Mouse (Mus musculus) kidney, postnatal 25 days (tissue): ENCODE data around the gene Abca8b.
A peak's percentile ranks its signal among the peaks of the same experiment; 100 is the strongest.
"Not testable (repeated sequence)": the region's sequence is repeated elsewhere in the genome, so short reads cannot be mapped to it uniquely, and the experiment has no call there.

Experiments used
- DNase-seq, 2 experiments: peaks; one replicate each; pipeline ENCODE4 v3.0.0; 2021; ENCODE audit warnings: mixed read lengths in 2 of 2

Gene Abca8b

GRCm38 (mm10) chr11:109995624-109996023 lies at the start of gene Abca8b:
TSS of gene Abca8b (minus strand) at chr11:109995845.
- DNase-seq, result peak; percentile 79 to 86

- DNase-seq, result no peak
Measured at GRCm38 (mm10) chr11:110037795-110038194, 42.1 kb upstream of the Abca8b start.

- DNase-seq, result peak; percentile 11 to 49
Measured at GRCm38 (mm10) chr11:110028913-110029695, 33.5 kb upstream of the Abca8b start.

DNA sequence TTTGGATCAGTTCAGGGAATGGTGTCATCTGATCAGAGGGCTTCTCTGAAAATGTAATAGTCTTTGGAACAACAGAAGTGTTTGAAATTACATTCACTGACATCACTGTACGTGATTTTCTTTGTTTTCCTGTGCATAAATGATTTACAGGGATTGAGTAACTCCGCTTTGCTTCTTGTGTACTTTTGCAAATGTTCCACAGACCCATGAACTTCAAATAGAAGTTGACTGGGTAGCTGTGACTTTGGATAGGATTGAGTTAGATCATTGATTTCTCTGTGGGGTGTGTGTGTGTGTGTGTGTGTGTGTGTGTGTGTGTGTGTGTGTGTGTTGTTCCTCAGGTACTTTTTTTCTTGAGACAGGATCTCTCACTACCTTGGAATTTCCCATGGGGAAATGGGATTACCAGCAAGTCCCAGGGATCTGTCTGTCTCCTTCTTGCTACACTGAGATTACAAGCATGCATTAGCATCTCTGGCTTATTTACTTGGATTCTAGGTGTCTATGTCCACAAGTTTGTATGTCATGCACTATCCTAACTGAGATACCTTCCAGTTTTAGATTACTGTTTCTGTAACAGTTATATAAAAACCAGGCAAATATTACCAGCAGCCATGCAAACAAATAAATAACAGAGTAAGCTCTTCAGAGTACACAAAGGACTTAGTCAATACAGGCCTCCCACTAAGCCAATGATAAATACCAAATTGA lies 15.3 kb upstream of the Abca8b start:
- DNase-seq, result no peak

GRCm38 (mm10) chr11:109995013-109995412 lies 632 bp downstream of the Abca8b start:
- no peak for DNase-seq

DNA sequence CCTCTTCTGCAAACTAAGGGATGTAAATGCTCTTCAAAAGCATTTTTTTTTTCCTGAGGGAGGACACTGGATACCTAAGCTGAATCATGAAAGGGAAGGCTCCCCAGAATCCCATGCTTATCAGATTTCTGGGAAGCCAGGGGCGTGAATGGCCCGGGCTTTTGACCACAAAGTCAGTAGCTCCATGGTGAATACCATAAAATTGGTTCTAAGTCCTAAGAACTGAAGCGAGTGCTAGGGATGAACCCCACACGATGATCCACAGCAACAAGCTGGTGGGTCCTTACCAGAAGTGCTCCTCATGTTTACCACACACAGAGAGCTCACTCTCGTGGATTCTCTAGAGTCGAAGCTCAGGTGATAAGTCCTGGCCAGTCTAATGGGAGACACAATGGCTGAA lies 1.6 kb downstream of the Abca8b start:
- no peak for DNase-seq

- DNase-seq, result no peak
Measured at GRCm38 (mm10) chr11:109991270-109991669, 4.4 kb downstream of the Abca8b start.

GRCm38 (mm10) chr11:109990256-109990655 lies 5.4 kb downstream of the Abca8b start:
- DNase-seq, result no peak

DNA sequence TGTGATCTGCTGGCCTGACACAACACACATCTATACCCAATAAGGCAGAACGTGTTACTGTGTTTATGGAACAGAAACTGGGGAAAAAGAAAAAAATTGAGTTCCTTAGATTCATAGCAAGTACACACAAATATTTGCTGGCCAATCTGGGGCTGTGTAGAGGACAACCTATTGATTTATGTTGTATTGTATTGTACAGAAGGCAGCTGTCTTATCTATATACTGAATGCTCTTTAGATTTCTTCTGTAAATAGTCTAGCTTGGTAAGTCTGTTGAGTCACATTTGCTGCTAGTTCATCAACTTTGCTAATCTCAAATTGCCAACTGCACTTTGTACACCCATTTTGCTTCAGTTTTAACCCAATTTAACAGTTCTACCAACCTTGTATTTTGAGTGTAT lies 7.5 kb downstream of the Abca8b start:
- no peak for DNase-seq

DNA sequence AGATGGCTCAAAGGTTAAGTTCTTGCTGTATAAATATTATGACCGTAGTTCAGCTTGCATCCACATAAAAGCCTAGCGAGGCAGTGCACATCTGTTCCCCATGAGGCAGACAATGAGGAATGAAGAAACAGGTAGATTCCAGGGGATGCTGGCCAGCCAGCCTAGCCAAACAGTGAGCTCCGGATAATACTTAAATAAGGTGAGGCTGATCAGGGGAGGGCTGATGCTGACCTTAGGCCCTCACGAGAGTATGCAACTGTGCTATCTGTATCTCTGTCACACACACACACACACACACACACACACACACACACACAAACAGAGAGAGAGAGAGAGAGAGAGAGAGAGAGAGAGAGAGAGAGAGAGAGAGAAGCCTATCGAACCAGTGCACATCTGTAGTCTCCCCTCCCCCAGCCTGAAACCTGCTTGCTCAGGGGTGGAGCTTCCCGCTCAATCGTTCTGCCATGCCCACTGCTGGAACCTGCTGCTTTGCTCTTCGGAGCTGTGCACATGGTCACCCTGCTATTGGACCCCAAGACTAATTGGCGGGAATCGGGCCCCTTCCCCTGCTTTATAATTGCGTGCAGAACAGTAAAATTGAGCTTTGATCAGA lies 8.1 kb downstream of the Abca8b start:
- DNase-seq, result not testable (repeated sequence)

DNA sequence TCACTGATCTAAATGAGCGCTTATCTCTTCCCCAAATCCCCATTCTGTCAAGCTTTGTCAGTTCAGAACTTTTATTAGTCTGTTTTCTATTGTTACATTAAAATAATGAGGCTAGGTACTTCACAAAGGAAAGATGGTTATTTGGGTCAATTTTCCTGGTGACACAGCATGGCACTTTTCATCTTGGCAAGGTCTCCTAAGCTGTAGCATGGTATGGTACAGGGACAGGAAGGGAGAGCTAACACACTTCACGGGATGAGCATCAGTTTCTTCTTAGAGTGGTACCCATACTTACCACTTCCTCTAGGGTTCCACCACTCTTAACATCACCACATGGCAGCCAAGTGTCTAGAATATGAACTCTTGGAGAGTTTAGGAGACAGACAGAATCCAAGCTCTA lies 13.8 kb downstream of the Abca8b start:
- DNase-seq, result no peak

DNA sequence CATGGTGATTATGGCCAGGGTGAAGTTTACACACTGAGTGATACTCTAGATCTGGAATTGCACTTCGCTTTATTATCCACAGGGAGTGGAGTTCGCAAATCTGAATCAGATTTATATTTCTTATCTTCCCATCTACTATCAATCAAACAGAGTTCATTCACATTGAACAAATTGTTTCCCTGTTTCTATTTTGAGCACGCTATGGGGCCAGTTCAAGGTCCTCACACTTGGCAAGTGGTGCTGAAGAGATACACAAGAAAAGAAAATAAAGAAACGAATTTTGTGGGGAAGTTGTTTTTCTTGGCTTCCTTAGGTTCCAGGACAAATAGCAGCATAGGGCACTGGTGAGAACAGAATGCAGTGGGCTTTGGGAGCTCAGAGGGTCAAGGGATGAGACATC lies 25.1 kb downstream of the Abca8b start:
- DNase-seq, result peak; percentile 28 to 34

DNA sequence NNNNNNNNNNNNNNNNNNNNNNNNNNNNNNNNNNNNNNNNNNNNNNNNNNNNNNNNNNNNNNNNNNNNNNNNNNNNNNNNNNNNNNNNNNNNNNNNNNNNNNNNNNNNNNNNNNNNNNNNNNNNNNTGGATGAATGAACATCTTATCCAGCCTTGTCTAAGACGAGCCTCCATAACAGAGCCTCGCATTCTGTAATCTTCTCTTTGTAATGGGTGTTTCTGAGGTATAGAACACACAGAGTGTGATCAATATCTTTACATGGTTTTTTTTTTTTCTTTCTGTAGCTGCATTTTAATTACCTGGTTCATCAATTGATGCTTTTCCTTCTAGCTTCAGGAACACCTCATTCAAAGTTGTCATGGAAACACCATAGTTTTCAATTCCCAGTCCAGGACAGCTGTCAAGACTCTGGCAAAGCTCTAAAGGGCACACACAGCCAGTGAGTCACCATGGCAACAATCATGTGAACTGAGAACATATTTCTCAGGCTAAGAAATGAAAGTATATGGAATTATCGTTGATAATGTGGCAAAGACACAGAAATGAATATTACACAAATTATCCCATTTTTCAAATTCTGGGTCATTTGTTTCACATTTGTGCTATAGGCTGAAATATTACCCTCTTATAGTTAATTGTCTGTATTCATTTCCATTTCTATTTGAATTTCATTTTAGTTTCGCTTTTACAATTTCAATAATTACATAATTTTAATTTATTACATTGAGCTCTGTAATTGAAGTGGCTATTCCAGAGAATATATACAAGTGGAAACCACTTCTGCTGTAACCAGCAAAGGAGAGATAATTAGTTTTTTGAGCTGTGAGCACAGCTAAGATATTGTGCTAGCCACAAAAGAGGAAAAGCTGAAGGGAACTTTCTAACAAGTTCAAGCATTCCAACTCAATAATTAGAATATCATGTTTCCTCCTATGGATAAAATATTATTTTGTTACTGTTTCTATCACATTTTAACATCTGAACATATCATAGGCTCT lies 33.9 kb downstream of the Abca8b start:
- no peak for DNase-seq

DNA sequence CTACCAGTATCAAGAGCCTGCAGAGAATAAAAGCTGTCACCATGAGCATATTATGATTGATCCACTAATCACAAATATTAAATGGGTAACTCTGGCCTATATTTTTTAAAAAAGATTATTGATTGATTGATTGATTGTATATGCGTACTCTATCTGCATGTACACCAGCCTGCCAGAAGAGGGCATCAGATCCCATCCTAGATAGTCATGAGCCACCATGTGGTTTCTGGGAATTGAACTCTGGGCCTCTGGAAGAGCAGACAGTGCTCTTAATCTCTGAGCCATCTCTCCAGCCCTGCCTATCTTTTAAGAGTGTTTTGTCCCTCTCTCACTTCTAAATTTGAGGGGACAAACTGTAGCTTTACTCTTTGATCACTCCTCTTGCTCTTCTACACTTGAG lies 40.5 kb downstream of the Abca8b start:
- DNase-seq, result no peak

GRCm38 (mm10) chr11:109936915-109937314 lies 58.7 kb downstream of the Abca8b start:
- DNase-seq, result no peak

GRCm38 (mm10) chr11:109933207-109933606 lies 62.4 kb downstream of the Abca8b start:
- not testable (repeated sequence) for DNase-seq

DNA sequence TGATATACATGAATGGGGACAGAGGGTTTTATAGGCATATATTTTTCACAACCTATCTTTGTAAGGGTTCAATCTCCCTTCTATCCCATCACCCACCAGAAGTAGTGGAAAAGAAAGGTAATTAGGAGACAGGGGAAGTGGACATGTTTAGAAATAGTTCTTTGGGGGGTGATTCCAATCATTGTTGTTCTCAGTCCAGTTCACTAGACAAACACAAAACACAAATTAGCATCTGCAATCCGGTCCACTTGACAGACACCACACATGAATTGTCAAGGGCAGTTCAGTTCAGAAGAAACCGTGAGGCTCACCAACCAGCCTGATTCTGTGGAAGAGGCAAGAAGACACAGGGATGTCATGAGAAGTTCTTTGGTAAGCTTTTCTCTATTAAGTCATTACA lies 67.2 kb downstream of the Abca8b start:
- no peak for DNase-seq

GRCm38 (mm10) chr11:109926718-109927680 lies 68.6 kb downstream of the Abca8b start:
- DNase-seq, result no peak

DNA sequence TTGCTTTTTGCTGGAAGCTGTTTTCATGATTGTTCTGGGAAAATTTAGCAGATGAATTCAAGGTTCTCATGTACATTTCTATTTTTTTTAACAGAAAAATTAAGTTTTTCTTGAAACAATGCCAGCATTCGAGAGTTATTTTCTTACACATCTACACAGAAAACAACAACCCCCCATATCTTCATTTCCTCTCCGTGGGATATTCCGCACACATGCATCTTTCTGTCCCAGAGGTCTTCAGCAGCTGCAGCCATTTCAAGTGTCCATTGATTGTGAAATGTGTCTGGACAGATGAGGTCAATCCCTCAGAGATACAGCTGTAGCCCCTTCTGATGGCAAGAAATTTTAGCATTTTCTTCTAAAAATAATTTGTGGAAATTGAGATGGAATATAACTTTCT lies 73.4 kb downstream of the Abca8b start:
- DNase-seq, result no peak

DNA sequence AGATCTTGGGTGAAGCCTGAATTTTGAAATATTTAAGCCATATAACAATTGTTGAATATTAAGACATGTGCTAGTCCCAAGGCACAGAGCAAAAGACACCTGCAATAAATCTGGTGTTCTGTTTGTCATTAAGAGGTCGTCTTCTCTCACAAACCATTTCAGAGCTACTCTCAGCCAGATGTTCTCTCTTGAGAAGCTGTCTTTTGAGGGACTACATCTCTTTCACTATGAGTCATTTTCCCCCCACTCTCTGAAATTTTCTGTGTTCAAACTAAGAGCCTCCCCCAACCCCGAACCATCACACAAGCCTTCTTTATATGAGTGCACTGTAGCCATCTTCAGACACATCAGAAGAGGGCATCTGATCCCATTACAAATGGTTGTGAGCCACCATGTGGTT lies 76.2 kb downstream of the Abca8b start:
- DNase-seq, result no peak

- no peak for DNase-seq
Measured at GRCm38 (mm10) chr11:109916654-109917053, 79.0 kb downstream of the Abca8b start.
